Mouse (Mus musculus): Measurements from ENCODE around the gene Abcb11. TPM values are rescaled to one million over a fixed set of nuclear protein-coding genes. Genes with fewer than 3 reads are reported as not detected.
"Not testable (repeated sequence)": the region's sequence is repeated elsewhere in the genome, so short reads cannot be mapped to it uniquely, and the experiment has no call there.

The Abcb11 gene
- not detected in 2 replicates for polyA plus RNA-seq (2015; fragmentation: Nextera tagmentation; extraction: Ambion mirVana)

DNA sequence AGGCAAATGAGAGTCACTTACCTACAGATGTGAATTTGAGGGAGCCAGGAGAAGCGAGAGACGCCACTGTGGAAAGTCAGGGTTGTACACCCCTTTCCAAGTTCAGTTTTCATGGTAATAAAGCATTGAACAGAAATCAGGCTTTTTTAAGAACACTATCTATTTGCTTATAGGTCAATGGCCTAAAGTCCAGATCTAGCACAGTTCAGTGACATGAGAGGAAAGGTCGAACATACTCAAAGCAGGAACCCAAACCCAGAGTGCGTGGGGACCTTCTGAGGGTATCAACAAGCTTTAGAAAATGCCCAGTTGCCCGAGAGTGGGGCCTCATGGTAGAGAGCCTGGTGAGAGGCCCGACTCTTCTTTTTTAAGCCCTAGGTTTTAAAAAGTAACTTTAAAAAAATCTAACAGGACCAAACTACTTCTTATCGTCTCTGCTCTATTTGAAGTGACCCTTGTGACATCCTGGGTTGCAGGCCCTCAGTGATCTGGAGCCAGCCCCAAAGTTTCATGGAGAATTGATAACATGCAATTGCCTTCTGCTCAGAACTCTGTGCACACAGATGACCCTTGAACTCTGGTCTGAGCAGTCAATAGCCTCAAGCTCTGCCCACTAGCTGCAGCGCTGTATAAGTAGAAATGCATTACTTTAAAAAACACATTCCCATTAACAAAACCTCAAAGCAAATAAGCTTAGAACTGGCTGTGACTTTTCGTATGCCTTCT, at the start of gene Abcb11:
Gene Abcb11 (minus strand): TSS at position 121 of the 726 bp plus-strand sequence.
- 87% methylated on average over 9 of the region's 9 CpGs for WGBS
- ATAC-seq (ENCODE audit: insufficient number of reproducible peaks, low FRiP score, low TSS enrichment, low read depth) = no peak
- H3K4me1 ChIP-seq = no peaks in the 10 kb centered on the region
- H3K4me3 ChIP-seq = no peak within 1 kb of the TSS
- no peaks in the 10 kb centered on the region for H3K27me3 ChIP-seq
- H3K36me3 ChIP-seq = no peaks in the 10 kb centered on the region
- no peak within 1 kb of the TSS for H3K27ac ChIP-seq
- no peak within 1 kb of the TSS for H3K4me2 ChIP-seq
- H3K9me3 ChIP-seq = no peaks in the 10 kb centered on the region
- H3K9ac ChIP-seq = no peak within 1 kb of the TSS

DNA sequence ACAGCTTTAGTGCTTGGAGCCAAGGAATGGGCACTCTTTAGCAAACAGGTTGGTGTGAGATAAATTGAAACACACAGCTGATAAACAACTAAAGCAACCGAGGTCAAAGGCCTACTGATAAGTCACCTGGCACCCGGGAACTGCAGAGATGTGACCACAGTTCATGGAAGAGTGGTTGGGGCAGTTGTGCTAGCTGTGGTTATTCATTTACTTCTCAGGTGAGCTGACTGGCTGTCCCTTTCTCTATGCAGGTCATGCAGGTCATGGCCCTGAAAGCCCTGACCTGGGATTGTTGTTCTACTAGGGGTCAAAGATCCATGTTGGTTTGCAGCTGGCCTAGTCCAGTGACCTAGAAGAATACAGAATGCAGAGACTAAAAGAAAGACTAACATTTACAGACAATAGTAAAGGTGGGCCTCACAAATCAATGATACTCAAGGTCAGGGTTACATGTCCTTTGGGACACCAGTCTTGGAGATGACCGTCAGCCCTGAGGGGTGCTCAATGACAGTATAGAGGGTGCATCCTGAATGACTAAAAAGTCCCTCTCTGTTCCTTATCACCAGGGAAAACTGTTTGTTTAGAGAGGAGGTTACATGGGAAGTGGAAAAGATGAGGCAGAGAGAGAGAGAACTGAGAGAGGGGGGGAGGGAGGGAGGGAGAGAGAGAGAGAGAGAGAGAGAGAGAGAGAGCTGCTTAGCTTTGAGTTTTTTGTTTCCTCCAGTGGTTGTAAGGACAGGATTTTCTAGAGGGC, 43.9 kb upstream of the Abcb11 start:
- no peaks in the 10 kb centered on the region for H3K27me3 ChIP-seq
- no peak overlapping the region for H3K4me2 ChIP-seq
- H3K4me3 ChIP-seq = no peak overlapping the region
- H3K9me3 ChIP-seq = no peaks in the 10 kb centered on the region
- no peak for ATAC-seq (ENCODE audit: insufficient number of reproducible peaks, low FRiP score, low TSS enrichment, low read depth)
- no peaks in the 10 kb centered on the region for H3K36me3 ChIP-seq
- H3K9ac ChIP-seq = no peak overlapping the region
- H3K27ac ChIP-seq = no peak overlapping the region
- no peaks in the 10 kb centered on the region for H3K4me1 ChIP-seq
- WGBS = 77% methylated on average over 3 of the region's 3 CpGs

DNA sequence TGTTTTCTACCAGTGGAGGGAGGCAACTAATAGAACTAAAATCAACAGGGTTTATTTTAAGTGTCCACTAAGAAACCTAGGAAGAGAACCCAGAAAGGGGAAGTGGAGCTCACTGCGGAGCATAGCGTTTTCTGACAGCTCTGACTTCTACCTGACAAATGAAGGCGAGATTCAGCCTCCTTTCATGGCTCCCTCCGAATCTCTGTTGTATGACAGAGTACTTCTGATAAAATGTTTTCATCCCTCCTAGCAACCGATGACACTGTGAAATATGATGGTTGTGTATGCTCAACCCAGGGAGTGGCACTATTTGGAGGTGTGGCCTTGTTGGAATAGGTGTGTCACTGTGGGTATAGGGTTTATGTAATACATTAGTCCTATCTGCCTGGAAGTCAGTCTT, 40.4 kb upstream of the Abcb11 start:
- 84% methylated on average over 5 of the region's 5 CpGs for WGBS

DNA sequence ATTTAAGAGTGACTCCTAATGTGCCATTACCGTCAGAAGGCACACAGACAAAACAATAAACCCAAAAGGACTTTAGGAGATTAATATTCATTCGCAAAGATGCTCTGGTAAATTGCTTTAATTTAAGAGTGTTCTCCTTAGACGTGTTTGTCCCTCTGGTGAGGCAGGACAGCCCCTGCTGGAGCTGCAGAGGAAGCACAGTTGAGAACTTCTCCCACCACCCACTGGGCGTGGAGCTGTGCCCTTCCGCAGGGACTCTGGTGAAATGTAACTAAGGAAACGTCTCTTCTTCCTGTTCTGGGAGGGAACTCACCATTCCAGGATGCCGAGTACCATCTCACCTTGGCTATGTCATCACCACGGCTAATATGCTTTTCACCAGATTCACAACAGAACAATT, 39.3 kb upstream of the Abcb11 start:
- Histone ChIP-seq H3K4me3 (no peak overlapping the region), H3K36me3 (no peaks in the 10 kb centered on the region), H3K4me1 (peaks cover 7% of the 10 kb centered on the region), H3K9me3 (no peaks in the 10 kb centered on the region), H3K4me2 (no peak overlapping the region), H3K9ac (no peak overlapping the region), H3K27me3 (no peaks in the 10 kb centered on the region), H3K27ac (no peak overlapping the region)
- WGBS = 46% methylated on average over 8 of the region's 8 CpGs
- no peak for ATAC-seq (ENCODE audit: insufficient number of reproducible peaks, low FRiP score, low TSS enrichment, low read depth)

More for the DNA sequence above, 40.4 kb upstream of the Abcb11 start:
- Histone ChIP-seq H3K9me3 (no peaks in the 10 kb centered on the region), H3K27me3 (no peaks in the 10 kb centered on the region), H3K9ac (no peak overlapping the region), H3K4me2 (no peak overlapping the region), H3K27ac (no peak overlapping the region), H3K36me3 (no peaks in the 10 kb centered on the region), H3K4me3 (no peak overlapping the region), H3K4me1 (peaks cover 7% of the 10 kb centered on the region)
- ATAC-seq (ENCODE audit: insufficient number of reproducible peaks, low FRiP score, low TSS enrichment, low read depth) = no peak

DNA sequence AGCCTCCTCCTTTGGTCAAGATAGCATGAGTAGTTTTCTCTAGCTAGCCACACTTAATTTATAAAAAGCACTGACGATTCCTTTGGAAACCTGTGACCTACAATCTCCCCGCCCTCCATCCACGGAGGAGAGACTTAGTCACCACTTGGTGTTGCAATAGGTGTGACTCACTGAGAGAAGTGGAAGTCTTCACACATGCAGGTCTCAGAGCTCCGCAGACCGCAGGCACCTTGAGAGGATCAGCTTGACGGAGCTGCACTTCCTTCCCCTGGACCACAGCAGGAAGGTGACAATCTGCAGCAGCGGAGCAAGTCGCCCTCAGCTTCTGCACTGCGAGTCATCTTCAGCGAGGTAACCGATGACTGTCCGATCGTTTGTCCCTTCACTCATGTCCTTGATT, 37.9 kb upstream of the Abcb11 start, which contains the start of gene Dhrs9:
Gene Dhrs9 (plus strand): TSS at position 165 of the 400 bp plus-strand sequence.
- Histone ChIP-seq H3K4me3 (no peak within 1 kb of the TSS), H3K4me1 (peaks cover 7% of the 10 kb centered on the region), H3K27ac (0 out of 2 replicates have a peak within 1 kb of the TSS, but pooled peaks have one; percentile 11), H3K9ac (no peak within 1 kb of the TSS), H3K4me2 (no peak within 1 kb of the TSS), H3K36me3 (no peaks in the 10 kb centered on the region), H3K9me3 (no peaks in the 10 kb centered on the region), H3K27me3 (no peaks in the 10 kb centered on the region)
- ATAC-seq (ENCODE audit: insufficient number of reproducible peaks, low FRiP score, low TSS enrichment, low read depth) = no peak
- 49% methylated on average over 13 of the region's 13 CpGs for WGBS

DNA sequence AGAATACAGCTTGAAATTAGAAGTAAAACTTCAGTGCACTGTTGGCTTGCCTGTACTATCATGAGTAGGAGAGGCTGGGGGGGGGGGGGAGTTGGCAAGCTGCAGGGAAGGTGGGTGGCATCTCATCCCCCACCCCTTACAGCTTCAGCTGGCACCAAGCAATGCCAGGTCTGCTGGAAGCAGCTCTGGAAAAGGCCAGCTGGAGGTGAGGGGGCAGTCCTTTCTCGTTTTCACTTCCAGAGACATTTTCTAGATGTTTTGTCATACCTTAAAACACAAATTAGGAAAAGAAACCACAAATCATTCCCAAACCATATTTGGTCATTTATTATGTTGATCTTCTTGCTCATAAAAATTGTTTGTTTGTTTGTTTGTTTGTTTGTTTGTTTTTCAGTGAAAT, 37.4 kb upstream of the Abcb11 start:
- Histone ChIP-seq H3K9me3 (no peaks in the 10 kb centered on the region), H3K4me3 (no peak overlapping the region), H3K9ac (no peak overlapping the region), H3K36me3 (no peaks in the 10 kb centered on the region), H3K4me1 (peaks cover 7% of the 10 kb centered on the region), H3K4me2 (no peak overlapping the region), H3K27me3 (no peaks in the 10 kb centered on the region), H3K27ac (no peak overlapping the region)
- WGBS = 13% methylated on average over 1 of the region's 1 CpGs
- ATAC-seq (ENCODE audit: insufficient number of reproducible peaks, low FRiP score, low TSS enrichment, low read depth) = no peak

DNA sequence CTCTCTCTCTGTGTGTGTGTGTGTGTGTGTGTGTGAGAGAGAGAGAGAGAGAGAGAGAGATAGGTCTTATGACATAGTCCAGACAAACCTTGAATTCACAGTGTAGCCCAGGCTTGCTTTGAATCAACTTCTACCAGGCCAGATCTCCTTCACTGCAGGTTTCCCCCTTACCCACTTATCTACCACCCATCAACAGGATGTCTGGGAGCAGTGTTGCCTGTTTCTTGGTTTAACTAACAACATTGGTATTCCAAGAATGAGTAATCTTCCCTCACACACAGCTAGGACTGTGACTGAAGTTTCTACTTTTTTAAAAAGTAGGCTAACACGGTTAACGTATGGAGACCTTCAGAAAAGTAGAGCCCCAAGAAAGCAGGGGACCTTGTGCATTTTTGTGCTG, 34.4 kb upstream of the Abcb11 start:
- H3K36me3 ChIP-seq = no peaks in the 10 kb centered on the region
- H3K27ac ChIP-seq = no peak overlapping the region
- ATAC-seq (ENCODE audit: insufficient number of reproducible peaks, low FRiP score, low TSS enrichment, low read depth) = no peak
- H3K9ac ChIP-seq = no peak overlapping the region
- no peak overlapping the region for H3K4me2 ChIP-seq
- 65% methylated on average over 2 of the region's 2 CpGs for whole genome bisulfite sequencing
- H3K4me3 ChIP-seq = no peak overlapping the region
- no peaks in the 10 kb centered on the region for H3K9me3 ChIP-seq
- no peaks in the 10 kb centered on the region for H3K27me3 ChIP-seq
- peaks cover 7% of the 10 kb centered on the region for H3K4me1 ChIP-seq

DNA sequence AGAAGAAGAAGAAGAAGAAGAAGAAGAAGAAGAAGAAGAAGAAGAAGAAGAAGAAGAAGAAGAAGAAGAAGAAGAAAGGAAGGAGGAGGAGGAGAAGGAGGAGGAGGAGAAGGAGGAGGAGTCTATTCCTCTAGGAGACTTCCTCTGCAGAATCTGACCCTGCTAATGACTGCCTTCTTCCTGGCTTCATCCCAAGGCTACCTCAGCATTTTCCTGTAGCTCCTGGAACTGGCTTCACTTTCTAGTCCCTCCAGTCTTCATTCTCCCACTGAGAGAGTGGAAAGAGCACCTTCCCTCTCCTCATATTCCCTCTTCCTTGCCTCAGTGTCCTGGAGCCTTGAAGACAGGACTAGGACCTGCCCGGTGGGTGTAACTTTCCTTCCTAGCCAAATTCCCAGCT, 22.9 kb upstream of the Abcb11 start:
- H3K9me3 ChIP-seq = no peaks in the 10 kb centered on the region
- no peak for ATAC-seq (ENCODE audit: insufficient number of reproducible peaks, low FRiP score, low TSS enrichment, low read depth)
- WGBS = 88% methylated on average over 1 of the region's 1 CpGs
- H3K4me1 ChIP-seq = no peaks in the 10 kb centered on the region
- H3K4me3 ChIP-seq = no peak overlapping the region
- no peaks in the 10 kb centered on the region for H3K27me3 ChIP-seq
- no peak overlapping the region for H3K4me2 ChIP-seq
- no peak overlapping the region for H3K27ac ChIP-seq
- H3K9ac ChIP-seq = no peak overlapping the region
- no peaks in the 10 kb centered on the region for H3K36me3 ChIP-seq

DNA sequence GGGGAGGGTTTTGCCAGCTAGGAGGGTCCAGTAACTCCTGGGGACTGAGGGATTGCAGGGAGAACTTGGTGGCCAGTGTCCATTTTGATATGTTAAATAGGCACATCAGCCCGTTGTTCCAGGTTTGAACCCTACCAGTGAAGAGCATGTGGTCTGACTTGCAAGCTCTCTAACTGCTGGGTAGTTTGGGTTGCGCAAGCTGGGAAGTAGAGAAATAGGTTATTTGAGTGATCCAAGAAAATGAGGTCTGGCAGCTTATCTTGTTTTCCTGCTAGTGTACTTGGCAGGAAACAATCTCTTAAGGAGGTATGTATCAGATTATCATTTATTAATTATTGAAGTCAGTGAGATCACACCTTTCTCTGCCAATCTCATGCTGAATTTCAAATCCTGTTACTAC, 22.4 kb upstream of the Abcb11 start:
- Histone ChIP-seq H3K4me3 (no peak overlapping the region), H3K27me3 (no peaks in the 10 kb centered on the region), H3K9ac (no peak overlapping the region), H3K36me3 (no peaks in the 10 kb centered on the region), H3K27ac (no peak overlapping the region), H3K9me3 (no peaks in the 10 kb centered on the region), H3K4me1 (no peaks in the 10 kb centered on the region), H3K4me2 (no peak overlapping the region)
- ATAC-seq (ENCODE audit: insufficient number of reproducible peaks, low FRiP score, low TSS enrichment, low read depth) = no peak
- WGBS = 78% methylated on average over 2 of the region's 2 CpGs

DNA sequence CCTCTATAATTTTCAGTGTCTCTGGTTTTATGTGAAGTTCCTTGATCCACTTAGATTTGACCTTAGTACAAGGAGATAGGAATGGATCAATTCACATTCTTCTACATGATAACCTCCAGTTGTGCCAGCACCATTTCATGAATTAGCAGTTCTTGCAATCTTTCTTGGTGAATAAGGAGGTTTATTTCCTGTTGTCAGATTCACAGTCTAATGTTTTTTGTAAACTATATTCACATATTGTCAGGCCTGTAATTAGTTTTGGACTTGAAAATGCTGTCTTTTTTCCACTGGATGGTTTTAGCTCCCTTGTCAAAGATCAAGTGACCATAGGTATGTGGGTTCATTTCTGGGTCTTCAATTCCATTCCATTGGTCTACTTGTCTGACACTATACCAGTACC, 13.0 kb upstream of the Abcb11 start:
- not testable (repeated sequence) for H3K9me3 ChIP-seq, H3K27ac ChIP-seq, H3K27me3 ChIP-seq, H3K36me3 ChIP-seq, H3K9ac ChIP-seq, H3K4me3 ChIP-seq, H3K4me1 ChIP-seq, H3K4me2 ChIP-seq
- ATAC-seq (ENCODE audit: insufficient number of reproducible peaks, low FRiP score, low TSS enrichment, low read depth) = peak; percentile 100

DNA sequence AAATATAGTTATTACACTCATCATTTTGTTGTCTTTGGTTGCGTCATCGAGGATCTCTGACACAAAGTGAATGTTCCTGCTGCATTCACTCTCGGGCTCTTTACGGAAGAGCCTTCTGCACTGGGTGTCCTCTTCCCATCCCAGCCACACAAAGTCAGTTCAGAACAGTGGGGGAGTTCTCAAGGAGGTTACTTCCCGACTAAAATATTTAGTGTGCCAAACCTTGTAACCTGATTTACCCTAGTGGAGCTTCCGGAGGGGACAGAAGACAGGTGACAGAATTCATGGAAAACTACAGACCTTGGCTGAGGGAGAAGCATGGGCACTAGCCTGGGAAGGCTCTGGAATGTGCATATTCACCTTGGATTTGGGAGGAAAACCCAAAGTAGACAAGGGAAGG, 910 bp downstream of the Abcb11 start:
- no peak overlapping the region for H3K27ac ChIP-seq
- no peak overlapping the region for H3K4me3 ChIP-seq
- no peaks in the 10 kb centered on the region for H3K36me3 ChIP-seq
- ATAC-seq (ENCODE audit: insufficient number of reproducible peaks, low FRiP score, low TSS enrichment, low read depth) = no peak
- H3K9me3 ChIP-seq = no peaks in the 10 kb centered on the region
- H3K9ac ChIP-seq = no peak overlapping the region
- H3K27me3 ChIP-seq = no peaks in the 10 kb centered on the region
- no peak overlapping the region for H3K4me2 ChIP-seq
- no peaks in the 10 kb centered on the region for H3K4me1 ChIP-seq
- WGBS = 87% methylated on average over 6 of the region's 6 CpGs

DNA sequence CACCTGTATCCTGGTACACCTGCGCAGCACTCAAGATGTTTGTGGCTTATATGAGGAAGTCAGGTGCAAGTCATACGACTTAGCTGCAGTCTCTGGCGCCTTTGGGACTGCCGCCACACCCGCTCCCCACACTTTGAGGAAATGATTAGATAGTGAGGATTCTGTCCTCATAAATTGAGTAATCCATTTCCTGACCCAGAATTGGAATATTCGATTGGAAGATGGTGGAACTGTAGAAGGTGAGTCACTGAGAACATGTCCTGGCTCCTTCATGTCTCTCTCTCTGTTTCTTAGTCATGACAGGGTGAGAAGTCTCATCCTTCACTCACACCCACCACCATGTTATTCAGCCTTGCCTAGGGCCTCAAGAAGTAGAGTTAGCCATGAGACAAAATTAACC, 10.9 kb downstream of the Abcb11 start:
- not testable (repeated sequence) for H3K4me1 ChIP-seq; H3K4me3 ChIP-seq; H3K9ac ChIP-seq; H3K27me3 ChIP-seq; H3K27ac ChIP-seq; H3K9me3 ChIP-seq; H3K36me3 ChIP-seq; ATAC-seq (ENCODE audit: insufficient number of reproducible peaks, low FRiP score, low TSS enrichment, low read depth); H3K4me2 ChIP-seq
- 91% methylated on average over 6 of the region's 6 CpGs for WGBS

Measured in limb, embryonic 15.5 days (tissue).